Mouse (Mus musculus) left cerebral cortex, postnatal 14 days (tissue): ENCODE measurements at regions not wholly inside any gene's neighbourhood (a gene's known extent, or its start where the extent isn't known, plus 50 kb on each side); places are given as distances from the start of the nearest gene placed in this dataset.

Experiments
- DNase-seq, 2 experiments: peaks; one replicate each; pipeline ENCODE4 v3.0.0; 2021 to 2022; ENCODE audit warnings: low spot score in 2 of 2, mixed read lengths in 1 of 2
- intact Hi-C: fragments of 180-260 bp; cut with DNase I; formaldehyde crosslinking; loops from one replicate; pipeline ENCODE4 v1.15.1; 2025

DNA sequence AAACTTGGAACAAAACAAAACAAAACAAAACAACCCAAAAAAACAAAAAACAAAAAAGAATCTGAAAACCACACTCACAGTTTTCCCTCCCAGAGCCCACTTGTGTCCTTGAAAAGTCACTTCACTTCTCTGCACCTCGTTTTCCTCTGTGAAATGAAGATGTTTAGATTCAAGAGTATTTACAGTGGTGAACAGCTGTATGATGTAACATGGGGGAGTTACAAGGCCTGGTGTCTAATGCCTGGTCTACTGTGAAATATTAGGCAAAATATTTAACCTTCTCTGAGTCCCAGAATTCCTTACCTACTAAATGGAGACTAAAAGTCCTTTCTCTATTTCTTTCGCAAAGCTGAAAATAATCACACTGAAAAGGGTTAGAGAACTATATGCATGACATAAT, 255.4 kb downstream of the Lrrn1 start:
- DNase-seq: no peak
- intact Hi-C loops: no loop called here

GRCm38 (mm10) chr6:107788224-107788893, 258.8 kb downstream of the Lrrn1 start:
- intact Hi-C loops: no loop called here
- no peak for DNase-seq

- no peak for DNase-seq
- intact Hi-C loops: no loop called here
These were observed 267.0 kb upstream of the Setmar start for GRCm38 (mm10) chr6:107797845-107798244.

DNA sequence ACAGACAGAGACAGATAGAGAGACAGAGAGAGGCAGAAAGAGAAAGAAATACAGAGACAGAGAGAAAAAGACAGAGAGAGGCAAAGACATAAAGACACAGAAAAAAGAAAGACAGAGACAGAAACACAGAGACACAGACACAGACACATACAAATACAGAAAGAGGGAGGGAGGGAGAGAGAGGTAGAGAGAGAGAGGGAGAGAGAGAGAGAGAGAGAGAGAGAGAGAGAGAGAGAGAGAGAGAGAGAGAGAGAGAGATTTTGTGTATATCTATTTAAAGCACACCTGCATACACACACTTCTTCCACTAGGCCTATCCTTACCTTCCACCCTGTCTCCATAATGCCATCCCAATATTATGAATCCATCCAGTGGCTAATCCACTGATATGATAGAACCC, 261.8 kb upstream of the Setmar start:
- no peak for DNase-seq
- intact Hi-C loops: no loop called here
